Mouse (Mus musculus) heart, embryonic 16.5 days (tissue): ENCODE results near the gene Olfr332. TPM values are rescaled to one million over a fixed set of nuclear protein-coding genes. Genes with fewer than 3 reads are reported as not detected.
"Not testable (repeated sequence)": the region's sequence is repeated elsewhere in the genome, so short reads cannot be mapped to it uniquely, and the experiment has no call there.

ENCODE experiments used
- ATAC-seq: fragments of 200-750 bp; cut with Nextera tagmentation; replicated peaks from 2 replicates; pipeline ENCODE4 v1.8.0; 2017; ENCODE audit warnings: moderate number of reproducible peaks; ENCODE audit not compliant: insufficient read depth, low FRiP score; ENCODE audit errors: extremely low read depth
- H3K27ac ChIP-seq: fragments of 300-500 bp; sonication (generic); 2 replicates; pipeline ENCODE4 v1.5.1; 2014; ENCODE audit warnings: mild to moderate bottlenecking, low read length, control low read depth, moderate library complexity
- H3K27me3 ChIP-seq: fragments of 300-500 bp; sonication (generic); 2 replicates; pipeline ENCODE4 v1.6.1; 2014; ENCODE audit warnings: low read length, mixed read lengths; ENCODE audit not compliant: control insufficient read depth, insufficient read depth
- H3K36me3 ChIP-seq: fragments of 300-500 bp; sonication (generic); 2 replicates; pipeline ENCODE4 v1.6.1; 2014; ENCODE audit not compliant: control insufficient read depth, insufficient read depth
- H3K4me1 ChIP-seq: fragments of 300-500 bp; sonication (generic); 2 replicates; pipeline ENCODE4 v1.6.1; 2014; ENCODE audit warnings: low read length, mixed read lengths; ENCODE audit not compliant: control insufficient read depth, insufficient read depth
- H3K4me2 ChIP-seq: fragments of 300-500 bp; sonication (generic); 2 replicates; pipeline ENCODE4 v1.6.1; 2014; ENCODE audit warnings: low read depth, mild to moderate bottlenecking, control low read depth, low read length
- H3K4me3 ChIP-seq: fragments of 300-500 bp; sonication (generic); 2 replicates; pipeline ENCODE4 v1.5.1; 2014; ENCODE audit warnings: mild to moderate bottlenecking, control low read depth, low read length
- H3K9ac ChIP-seq: fragments of 300-500 bp; sonication (generic); 2 replicates; pipeline ENCODE4 v1.6.1; 2014; ENCODE audit warnings: low read length, control low read depth
- H3K9me3 ChIP-seq: fragments of 300-500 bp; sonication (generic); replicated peaks from 2 replicates; pipeline ENCODE4 v1.6.1; 2016; ENCODE audit warnings: low read length; ENCODE audit not compliant: control insufficient read depth
- WGBS: fragments of 180-500 bp; shearing (Covaris S2); extraction: QIAGEN DNeasy Blood & Tissue Kit; methylation state at CpG from one replicate; pipeline ENCODE4 v1.1.7; 2014; 5-methylcytosine and 5-hydroxymethylcytosine counted together
- polyA plus RNA-seq: library from polyadenylated mRNA; unstranded; fragments of >200 nt; fragmentation: Nextera tagmentation; extraction: Ambion mirVana; gene quantifications from 2 replicates; pipeline ENCODE4 v1.2.1, GENCODE M21; 2015

Gene Olfr332
- polyA plus RNA-seq: not detected in 2 replicates

DNA sequence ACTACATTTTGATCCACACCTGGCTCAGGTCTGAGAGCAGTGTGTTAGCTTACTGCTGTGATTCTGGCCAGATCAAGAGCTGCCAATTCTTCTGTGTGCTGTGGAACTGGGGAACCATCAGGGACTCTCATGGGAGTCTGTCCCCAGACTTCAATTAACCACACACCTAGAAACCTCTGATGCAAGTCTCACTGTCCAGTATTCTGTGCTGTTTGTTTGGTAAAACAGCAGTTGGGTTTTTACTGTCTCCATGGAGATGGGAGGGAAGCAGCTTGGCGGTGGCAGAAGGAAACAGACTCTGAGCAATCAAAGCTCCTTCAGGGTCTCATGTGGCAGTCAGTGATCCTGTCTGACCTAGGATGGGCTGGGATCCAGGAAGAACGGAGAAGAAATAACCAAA is at the start of gene Olfr332:
Gene Olfr332 (minus strand): TSS at position 101 of the 400 bp plus-strand sequence.
- Histone ChIP-seq H3K9me3 (no peaks in the 10 kb centered on the region), H3K36me3 (no peaks in the 10 kb centered on the region), H3K4me3 (no peak within 1 kb of the TSS), H3K4me1 (no peaks in the 10 kb centered on the region), H3K4me2 (no peak within 1 kb of the TSS), H3K27me3 (no peaks in the 10 kb centered on the region), H3K27ac (no peak within 1 kb of the TSS), H3K9ac (no peak within 1 kb of the TSS)
- ATAC-seq: no peak
- 77% methylated on average over 2 of the region's 2 CpGs for WGBS

DNA sequence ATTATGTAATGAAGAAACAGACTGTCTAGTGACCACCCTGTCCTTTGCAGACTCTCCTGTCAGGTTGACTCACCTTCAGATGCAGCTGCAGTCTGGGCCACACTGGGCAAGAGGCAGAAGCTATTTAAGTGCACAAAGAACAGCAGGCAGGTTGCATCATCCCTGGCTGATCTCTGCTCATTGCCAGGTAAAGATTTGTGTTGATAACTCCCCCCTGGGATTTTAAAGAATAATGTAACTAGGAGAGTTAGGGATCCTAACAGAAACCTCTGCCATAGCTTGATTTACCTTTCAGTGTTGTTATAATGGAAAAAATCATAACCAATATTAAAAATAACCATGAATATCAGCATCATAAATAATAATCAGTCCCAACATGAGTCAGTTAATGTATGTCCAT is 42.4 kb upstream of the Olfr332 start, which contains the start of gene Olfr330:
Gene Olfr330 (minus strand): TSS at position 101 of the 400 bp plus-strand sequence.
- not testable (repeated sequence) for ATAC-seq, H3K36me3 ChIP-seq, H3K4me3 ChIP-seq, H3K4me2 ChIP-seq, H3K27me3 ChIP-seq, H3K4me1 ChIP-seq, H3K9me3 ChIP-seq, H3K9ac ChIP-seq, H3K27ac ChIP-seq

GRCm38 (mm10) chr11:58519756-58520155 is 27.4 kb upstream of the Olfr332 start:
- H3K27ac ChIP-seq, H3K9ac ChIP-seq, H3K27me3 ChIP-seq, H3K4me2 ChIP-seq, H3K36me3 ChIP-seq, H3K4me3 ChIP-seq, H3K4me1 ChIP-seq, H3K9me3 ChIP-seq, ATAC-seq: not testable (repeated sequence)
- 89% methylated on average over 7 of the region's 9 CpGs for WGBS

GRCm38 (mm10) chr11:58518916-58519315 is 26.6 kb upstream of the Olfr332 start:
- not testable (repeated sequence) for H3K4me2 ChIP-seq, H3K4me1 ChIP-seq, H3K27me3 ChIP-seq, H3K9me3 ChIP-seq, H3K9ac ChIP-seq, H3K27ac ChIP-seq, ATAC-seq, H3K36me3 ChIP-seq, H3K4me3 ChIP-seq
- 87% methylated on average over 17 of the region's 18 CpGs for WGBS

DNA sequence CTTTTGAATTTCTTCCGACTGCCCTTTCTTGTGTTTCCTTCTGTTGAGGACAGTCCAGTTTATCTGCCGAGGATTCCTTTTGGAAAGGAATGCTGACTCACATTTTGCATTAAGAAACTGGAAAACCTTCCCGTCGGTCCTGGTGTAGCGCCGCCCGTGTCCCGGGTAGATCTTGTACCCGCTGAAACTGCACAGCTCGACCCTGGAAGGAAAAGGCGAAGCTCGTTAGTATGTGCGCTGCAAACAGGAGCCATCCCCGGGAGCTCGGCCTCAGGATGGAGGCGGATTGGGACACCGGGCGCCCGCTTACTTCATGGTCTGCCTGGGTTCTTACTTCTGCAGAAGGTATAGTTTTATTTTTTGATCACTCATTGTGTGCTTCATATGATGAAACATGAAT is 16.7 kb upstream of the Olfr332 start:
- not testable (repeated sequence) for H3K27me3 ChIP-seq, H3K4me1 ChIP-seq, H3K4me3 ChIP-seq, ATAC-seq, H3K27ac ChIP-seq, H3K9me3 ChIP-seq, H3K4me2 ChIP-seq, H3K9ac ChIP-seq, H3K36me3 ChIP-seq
- WGBS: 74% methylated on average over 19 of the region's 19 CpGs

- not testable (repeated sequence) for ATAC-seq, H3K27ac ChIP-seq, H3K4me3 ChIP-seq, H3K27me3 ChIP-seq, H3K36me3 ChIP-seq, H3K9me3 ChIP-seq, H3K9ac ChIP-seq, H3K4me2 ChIP-seq, H3K4me1 ChIP-seq
These were observed 10.1 kb upstream of the Olfr332 start, which contains the start of gene Olfr331 for GRCm38 (mm10) chr11:58502472-58502871. TSS of gene Olfr331 (minus strand) at chr11:58502572.

DNA sequence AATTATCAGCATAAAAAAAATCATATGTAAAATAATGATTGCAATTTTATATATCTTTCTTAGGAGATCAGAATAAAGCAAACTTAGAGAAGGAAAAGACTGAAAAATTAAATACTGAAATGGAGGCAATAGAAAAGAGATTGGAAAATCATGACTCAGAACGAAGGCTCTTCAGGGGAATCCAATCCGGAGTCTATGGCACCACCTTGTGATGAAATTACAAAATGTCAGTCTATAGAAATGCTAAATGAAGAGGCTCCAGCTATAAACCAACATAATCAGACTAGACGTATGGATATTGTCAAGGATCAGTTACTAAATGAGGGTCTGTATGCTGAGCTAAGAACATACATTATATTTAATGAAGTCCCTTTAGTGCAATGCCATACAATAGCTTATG is 6.9 kb upstream of the Olfr332 start:
- ATAC-seq: no peak
- WGBS: 49% methylated on average over 3 of the region's 3 CpGs

GRCm38 (mm10) chr11:58498761-58499160 is 6.4 kb upstream of the Olfr332 start:
- Histone ChIP-seq H3K4me3 (no peak overlapping the region), H3K27ac (no peak overlapping the region), H3K27me3 (no peaks in the 10 kb centered on the region), H3K4me1 (no peaks in the 10 kb centered on the region), H3K4me2 (no peak overlapping the region), H3K9ac (no peak overlapping the region), H3K9me3 (no peaks in the 10 kb centered on the region), H3K36me3 (no peaks in the 10 kb centered on the region)
- WGBS: 66% methylated on average over 9 of the region's 9 CpGs
- ATAC-seq: no peak

More for the DNA sequence above, 6.9 kb upstream of the Olfr332 start:
- Histone ChIP-seq H3K36me3 (no peaks in the 10 kb centered on the region), H3K27ac (no peak overlapping the region), H3K4me1 (no peaks in the 10 kb centered on the region), H3K4me2 (no peak overlapping the region), H3K4me3 (no peak overlapping the region), H3K9me3 (no peaks in the 10 kb centered on the region), H3K27me3 (no peaks in the 10 kb centered on the region), H3K9ac (no peak overlapping the region)

GRCm38 (mm10) chr11:58462170-58462569 is 30.2 kb downstream of the Olfr332 start, which contains the start of gene Olfr30:
TSS of gene Olfr30 (minus strand) at chr11:58462270.
- Histone ChIP-seq H3K36me3 (no peaks in the 10 kb centered on the region), H3K27me3 (no peaks in the 10 kb centered on the region), H3K4me3 (no peak within 1 kb of the TSS), H3K9ac (no peak within 1 kb of the TSS), H3K27ac (no peak within 1 kb of the TSS), H3K9me3 (no peaks in the 10 kb centered on the region), H3K4me1 (no peaks in the 10 kb centered on the region), H3K4me2 (no peak within 1 kb of the TSS)
- ATAC-seq: no peak

- no peaks in the 10 kb centered on the region for H3K4me1 ChIP-seq
- ATAC-seq: no peak
- no peak overlapping the region for H3K4me3 ChIP-seq
- WGBS: 44% methylated on average over 4 of the region's 4 CpGs
- 0 out of 2 replicates have a peak, but pooled peaks cover 2% of the 10 kb centered on the region for H3K9me3 ChIP-seq
- H3K4me2 ChIP-seq: no peak overlapping the region
- H3K27ac ChIP-seq: no peak overlapping the region
- no peaks in the 10 kb centered on the region for H3K36me3 ChIP-seq
- H3K9ac ChIP-seq: no peak overlapping the region
- H3K27me3 ChIP-seq: no peaks in the 10 kb centered on the region
These were observed 38.8 kb downstream of the Olfr332 start for GRCm38 (mm10) chr11:58453592-58453991.
